Mouse (Mus musculus) limb, embryonic 11.5 days (tissue): ENCODE measurements around the gene Batf. TPM values are rescaled to one million over a fixed set of nuclear protein-coding genes. Genes with fewer than 3 reads are reported as not detected.

Source experiments
- ATAC-seq: fragments of 200-750 bp; cut with Nextera tagmentation; 2 replicates; pipeline ENCODE4 v1.8.0; 2017; ENCODE audit warnings: low read depth; ENCODE audit not compliant: insufficient number of reproducible peaks, low FRiP score, low TSS enrichment
- DNase-seq: peaks from one replicate; pipeline ENCODE4 v3.0.0-alpha.2; 2015; ENCODE audit warnings: low spot score
- H3K27ac ChIP-seq: fragments of 300-500 bp; sonication (generic); replicated peaks from 2 replicates; pipeline ENCODE4 v1.5.1; 2014; ENCODE audit warnings: low read depth, mild to moderate bottlenecking, low read length
- H3K27me3 ChIP-seq: fragments of 300-500 bp; sonication (generic); 2 replicates; pipeline ENCODE4 v1.6.1; 2014; ENCODE audit warnings: mild to moderate bottlenecking, low read length, mixed read lengths; ENCODE audit not compliant: control insufficient read depth, insufficient read depth
- H3K36me3 ChIP-seq: fragments of 300-500 bp; sonication (generic); 2 replicates; pipeline ENCODE4 v1.6.1; 2014; ENCODE audit warnings: mild to moderate bottlenecking, low read length, moderate library complexity, mixed read lengths; ENCODE audit not compliant: control insufficient read depth, insufficient read depth
- H3K4me1 ChIP-seq: fragments of 300-500 bp; sonication (generic); 2 replicates; pipeline ENCODE4 v1.6.1; 2014; ENCODE audit warnings: low read length, mixed read lengths; ENCODE audit not compliant: control insufficient read depth, insufficient read depth
- H3K4me2 ChIP-seq: fragments of 300-500 bp; sonication (generic); 2 replicates; pipeline ENCODE4 v1.6.1; 2014; ENCODE audit warnings: low read depth, mild to moderate bottlenecking, moderate library complexity; ENCODE audit not compliant: severe bottlenecking
- H3K4me3 ChIP-seq: fragments of 300-500 bp; sonication (generic); 2 replicates; pipeline ENCODE4 v1.5.1; 2014; ENCODE audit warnings: low read depth, low read length
- H3K9ac ChIP-seq: fragments of 300-500 bp; sonication (generic); 2 replicates; pipeline ENCODE4 v1.6.1; 2014; ENCODE audit warnings: mild to moderate bottlenecking, low read length
- H3K9me3 ChIP-seq: fragments of 300-500 bp; sonication (generic); 2 replicates; pipeline ENCODE4 v1.6.1; 2016; ENCODE audit warnings: low read length; ENCODE audit not compliant: control insufficient read depth
- WGBS: fragments of 180-500 bp; shearing (Covaris S2); extraction: QIAGEN DNeasy Blood & Tissue Kit; methylation state at CpG from one replicate; pipeline ENCODE4 v1.1.7; 2014; 5-methylcytosine and 5-hydroxymethylcytosine counted together
- polyA plus RNA-seq: library from polyadenylated mRNA; unstranded; fragments of >200 nt; fragmentation: Nextera tagmentation; extraction: Ambion mirVana; gene quantifications from 2 replicates; pipeline ENCODE4 v1.2.1, GENCODE M21; 2014

The Batf gene
- polyA plus RNA-seq, 1 experiment from 2014 or later: 1.5 TPM

GRCm38 (mm10) chr12:85705831-85706530 lies 19.5 kb downstream of the Batf start:
- ATAC-seq (no peak), DNase-seq (no peak)
- no peaks in the 10 kb centered on the region for H3K36me3 ChIP-seq

GRCm38 (mm10) chr12:85706906-85707305 lies 20.4 kb downstream of the Batf start:
- H3K36me3 ChIP-seq: no peaks in the 10 kb centered on the region
- H3K4me1 ChIP-seq: no peaks in the 10 kb centered on the region
- no peak for ATAC-seq
- 87% methylated on average over 4 of the region's 4 CpGs for WGBS
- H3K4me2 ChIP-seq: no peak overlapping the region
- H3K4me3 ChIP-seq: no peak overlapping the region
- peaks cover 2% of the 10 kb centered on the region; the same call in 1 of the 2 replicates for H3K27me3 ChIP-seq
- no peaks in the 10 kb centered on the region for H3K9me3 ChIP-seq
- H3K9ac ChIP-seq: no peak overlapping the region
- no peak overlapping the region for H3K27ac ChIP-seq
- no peak for DNase-seq

More at GRCm38 (mm10) chr12:85705831-85706530, 19.5 kb downstream of the Batf start:
- peak overlapping the region; percentile 44 for H3K9ac ChIP-seq
- H3K27me3 ChIP-seq: peaks cover 2% of the 10 kb centered on the region; the same call in 1 of the 2 replicates
- peak overlapping the region; percentile 40 for H3K4me2 ChIP-seq
- H3K4me3 ChIP-seq: peak overlapping the region; percentile 15
- no peaks in the 10 kb centered on the region for H3K9me3 ChIP-seq
- no peaks in the 10 kb centered on the region for H3K4me1 ChIP-seq
- 16% methylated on average over 17 of the region's 17 CpGs for WGBS
- H3K27ac ChIP-seq: no peak overlapping the region

- Histone ChIP-seq H3K9me3 (no peaks in the 10 kb centered on the region), H3K4me2 (no peak overlapping the region), H3K9ac (no peak overlapping the region), H3K27ac (no peak overlapping the region), H3K36me3 (no peaks in the 10 kb centered on the region), H3K27me3 (peaks cover 2% of the 10 kb centered on the region; the same call in 1 of the 2 replicates), H3K4me3 (no peak overlapping the region), H3K4me1 (no peaks in the 10 kb centered on the region)
- DNase-seq (no peak), ATAC-seq (no peak)
- WGBS: 94% methylated on average over 11 of the region's 11 CpGs
Observed at GRCm38 (mm10) chr12:85707391-85707790, 20.9 kb downstream of the Batf start.

- no peak overlapping the region for H3K4me3 ChIP-seq
- H3K27ac ChIP-seq: no peak overlapping the region
- no peaks in the 10 kb centered on the region for H3K36me3 ChIP-seq
- DNase-seq: no peak
- H3K9me3 ChIP-seq: no peaks in the 10 kb centered on the region
- H3K4me2 ChIP-seq: no peak overlapping the region
- no peak overlapping the region for H3K9ac ChIP-seq
- ATAC-seq: no peak
- H3K4me1 ChIP-seq: no peaks in the 10 kb centered on the region
- WGBS: 86% methylated on average over 12 of the region's 12 CpGs
- H3K27me3 ChIP-seq: peaks cover 2% of the 10 kb centered on the region; the same call in 1 of the 2 replicates
Observed at GRCm38 (mm10) chr12:85708556-85708955, 22.1 kb downstream of the Batf start.

GRCm38 (mm10) chr12:85710695-85711094 lies 24.2 kb downstream of the Batf start:
- DNase-seq (no peak), ATAC-seq (no peak)
- Histone ChIP-seq H3K36me3 (no peaks in the 10 kb centered on the region), H3K27me3 (peaks cover 2% of the 10 kb centered on the region; the same call in 1 of the 2 replicates), H3K4me1 (no peaks in the 10 kb centered on the region), H3K9me3 (no peaks in the 10 kb centered on the region), H3K27ac (no peak overlapping the region), H3K4me3 (no peak overlapping the region), H3K9ac (no peak overlapping the region), H3K4me2 (no peak overlapping the region)
- 88% methylated on average over 7 of the region's 7 CpGs for WGBS

- DNase-seq (no peak), ATAC-seq (no peak)
- Histone ChIP-seq H3K27me3 (no peaks in the 10 kb centered on the region), H3K9me3 (no peaks in the 10 kb centered on the region), H3K4me2 (no peak overlapping the region), H3K27ac (no peak overlapping the region), H3K36me3 (no peaks in the 10 kb centered on the region), H3K4me3 (no peak overlapping the region), H3K4me1 (no peaks in the 10 kb centered on the region), H3K9ac (no peak overlapping the region)
- WGBS: 84% methylated on average over 2 of the region's 2 CpGs
Observed at GRCm38 (mm10) chr12:85712587-85712986, 26.1 kb downstream of the Batf start.

GRCm38 (mm10) chr12:85714126-85714525 lies 27.7 kb downstream of the Batf start:
- Histone ChIP-seq H3K9ac (no peak overlapping the region), H3K27ac (no peak overlapping the region), H3K36me3 (no peaks in the 10 kb centered on the region), H3K4me3 (no peak overlapping the region), H3K27me3 (no peaks in the 10 kb centered on the region), H3K4me2 (no peak overlapping the region), H3K9me3 (no peaks in the 10 kb centered on the region), H3K4me1 (no peaks in the 10 kb centered on the region)
- DNase-seq (no peak), ATAC-seq (no peak)
- 90% methylated on average over 5 of the region's 5 CpGs for WGBS

GRCm38 (mm10) chr12:85725306-85725705 lies 38.8 kb downstream of the Batf start:
- Histone ChIP-seq H3K36me3 (no peaks in the 10 kb centered on the region), H3K4me2 (no peak overlapping the region), H3K9me3 (no peaks in the 10 kb centered on the region), H3K4me3 (no peak overlapping the region), H3K9ac (no peak overlapping the region), H3K27ac (no peak overlapping the region), H3K27me3 (no peaks in the 10 kb centered on the region), H3K4me1 (no peaks in the 10 kb centered on the region)
- WGBS: 80% methylated on average over 4 of the region's 4 CpGs
- no peak for ATAC-seq
- no peak for DNase-seq
